Mouse (Mus musculus) T-helper 1 cell (primary cell): ENCODE measurements around the gene Suds3.

Experiments
- in situ Hi-C: fragments of 300-600 bp; cut with MboI, MseI; formaldehyde crosslinking; loops from one replicate; pipeline ENCODE4 v1.15.1; 2025; ENCODE audit warnings: high pct_unique_total_duplicates

Suds3 gene

GRCm38 (mm10) chr5:117136570-117136969 is 20.7 kb upstream of the Suds3 start:
- in situ Hi-C loops, result no loop called here

DNA sequence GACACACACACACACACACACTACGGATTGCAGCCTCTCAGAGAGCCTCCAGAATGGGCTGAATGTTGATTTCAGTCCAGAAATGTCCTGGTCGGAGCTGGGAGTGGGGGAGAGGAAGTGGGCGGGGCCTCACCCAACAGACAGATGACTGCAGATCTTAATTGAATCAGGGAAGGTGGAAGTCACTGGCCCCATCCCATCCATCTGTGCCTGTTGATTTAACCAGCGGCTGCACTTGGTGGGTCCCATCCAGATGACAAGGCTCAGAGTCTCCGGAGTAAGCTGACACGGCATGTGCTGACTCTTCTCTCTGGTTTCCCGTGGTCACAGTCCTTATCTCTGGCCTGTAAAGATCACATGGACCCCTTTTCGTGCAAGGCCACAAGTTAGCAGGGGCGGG is 20.0 kb upstream of the Suds3 start:
- in situ Hi-C loops, result no loop called here

GRCm38 (mm10) chr5:117134889-117135456 is 19.1 kb upstream of the Suds3 start:
- in situ Hi-C loops, result no loop called here

- in situ Hi-C loops, result no loop called here
These were observed 18.4 kb upstream of the Suds3 start for GRCm38 (mm10) chr5:117134066-117134888.

DNA sequence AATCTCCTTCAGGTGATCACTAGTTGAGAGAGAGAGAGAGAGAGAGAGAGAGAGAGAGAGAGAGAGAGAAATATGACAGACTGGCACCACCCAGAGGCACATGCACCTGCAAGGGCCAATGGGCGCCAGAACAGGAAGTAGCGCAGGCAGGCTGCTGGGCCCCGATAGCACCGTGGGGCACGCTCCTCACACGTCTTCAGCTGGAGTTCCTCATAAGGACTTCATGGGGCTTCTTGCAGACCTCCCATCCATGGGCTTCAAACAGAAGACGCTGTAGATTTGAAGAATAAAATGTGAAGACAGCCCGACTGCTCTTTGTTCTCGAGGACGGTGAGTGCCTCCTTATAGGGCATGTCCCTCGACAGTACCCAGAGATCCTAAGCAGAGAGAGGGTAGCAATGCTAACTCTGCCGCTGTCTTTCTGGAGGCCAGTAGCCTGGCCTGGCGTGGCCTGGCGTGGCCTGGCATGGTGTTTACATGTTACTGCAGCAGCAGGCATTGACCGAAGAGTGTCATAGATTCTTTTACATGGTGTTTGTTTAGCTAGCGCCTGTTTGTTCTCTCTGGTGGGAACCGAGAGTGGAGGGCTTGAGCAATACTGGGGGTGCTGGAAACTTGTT is 17.6 kb upstream of the Suds3 start:
- in situ Hi-C loops, result no loop called here

- in situ Hi-C loops, result no loop called here
These were observed 14.8 kb upstream of the Suds3 start for GRCm38 (mm10) chr5:117130726-117131125.

DNA sequence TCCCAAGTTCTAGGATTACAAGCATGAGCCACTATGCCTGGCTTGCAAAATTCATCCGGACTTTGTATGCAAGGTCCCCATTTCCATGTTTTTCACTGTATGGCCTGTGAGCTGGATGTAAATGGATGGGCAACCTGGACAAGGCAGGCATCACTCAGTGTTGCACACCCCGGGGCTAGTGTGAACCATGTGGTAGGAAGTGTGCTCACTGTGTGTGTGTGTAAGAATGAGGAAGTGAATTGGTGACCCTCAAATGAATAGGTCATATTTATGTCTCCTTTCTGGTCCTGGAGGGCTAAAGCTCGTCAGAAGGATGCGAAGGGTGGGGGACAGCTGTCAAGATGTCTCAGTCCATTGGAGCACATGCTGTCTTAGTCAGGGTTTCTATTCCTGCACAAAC is 11.1 kb upstream of the Suds3 start:
- in situ Hi-C loops, result loop anchor here (10.0 kb wide), 1 partner anchor 1622 kb away; the partner anchor contains the start of gene Pxn

DNA sequence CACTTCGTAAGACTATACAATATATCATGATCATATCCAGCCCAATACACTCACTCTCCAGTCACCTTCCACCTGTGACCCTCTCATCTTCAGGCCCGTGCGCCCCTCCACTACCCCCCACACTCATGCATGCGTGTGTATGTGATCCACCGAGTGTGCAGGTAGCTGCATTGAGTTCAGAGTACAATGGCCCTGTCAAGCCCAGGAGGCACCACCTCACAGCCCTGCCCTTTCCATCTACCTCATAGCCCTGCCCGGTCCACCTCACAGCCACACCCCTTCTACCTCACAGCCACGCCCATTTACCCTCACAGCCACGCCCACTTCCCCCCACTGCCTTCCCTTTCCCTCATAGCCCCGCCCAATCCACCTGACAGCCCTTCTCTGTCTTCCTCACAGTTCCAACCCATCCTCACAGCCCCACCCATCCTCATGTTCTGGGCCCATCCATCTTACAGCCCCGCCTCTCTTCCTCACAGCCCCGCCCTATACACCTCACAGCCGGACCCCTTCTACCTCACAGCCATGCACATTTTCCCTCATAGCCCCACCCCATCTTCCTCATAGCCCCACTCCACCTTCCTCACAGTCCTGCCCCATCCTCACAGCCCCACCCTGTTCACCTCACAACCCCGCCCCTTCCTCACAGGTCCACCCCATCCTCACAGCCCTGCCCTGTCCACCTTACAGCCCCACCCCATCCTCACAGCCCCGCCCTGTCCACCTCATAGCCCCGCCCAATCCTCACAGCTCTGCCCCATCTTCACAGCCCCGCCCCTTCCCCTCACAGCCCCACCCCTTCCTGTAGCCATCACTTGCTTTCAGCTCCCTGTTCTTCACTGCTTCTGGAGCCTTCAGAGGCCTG is 9.8 kb upstream of the Suds3 start:
- in situ Hi-C loops, result loop anchor here (10.0 kb wide), 1 partner anchor 1621 kb away; the partner anchor contains the start of gene Pxn

GRCm38 (mm10) chr5:117123840-117124239 is 7.9 kb upstream of the Suds3 start:
- in situ Hi-C loops, result loop anchor here (10.0 kb wide), 1 partner anchor 1619 kb away; the partner anchor contains the start of gene Pxn

DNA sequence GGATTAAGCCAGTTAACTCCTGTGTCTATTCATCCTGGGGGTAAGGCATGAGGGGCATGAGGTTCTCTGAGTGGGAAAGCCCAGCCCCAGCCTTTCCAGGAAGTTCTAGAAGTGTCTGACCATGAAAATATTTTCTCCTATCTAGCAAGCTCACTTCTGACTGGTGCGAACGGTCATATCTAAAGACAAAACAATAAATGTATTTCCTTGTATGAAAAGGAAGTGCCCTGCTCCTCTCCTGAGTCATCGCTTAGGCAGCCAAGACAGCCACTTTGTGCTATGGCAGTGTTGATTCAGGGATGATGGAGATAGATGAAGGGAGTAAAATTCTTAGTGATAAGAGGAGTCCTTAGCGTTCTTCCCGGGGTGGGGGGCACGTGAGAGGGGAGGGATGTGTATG is 7.2 kb upstream of the Suds3 start:
- in situ Hi-C loops, result loop anchor here (10.0 kb wide), 1 partner anchor 1618 kb away; the partner anchor contains the start of gene Pxn

DNA sequence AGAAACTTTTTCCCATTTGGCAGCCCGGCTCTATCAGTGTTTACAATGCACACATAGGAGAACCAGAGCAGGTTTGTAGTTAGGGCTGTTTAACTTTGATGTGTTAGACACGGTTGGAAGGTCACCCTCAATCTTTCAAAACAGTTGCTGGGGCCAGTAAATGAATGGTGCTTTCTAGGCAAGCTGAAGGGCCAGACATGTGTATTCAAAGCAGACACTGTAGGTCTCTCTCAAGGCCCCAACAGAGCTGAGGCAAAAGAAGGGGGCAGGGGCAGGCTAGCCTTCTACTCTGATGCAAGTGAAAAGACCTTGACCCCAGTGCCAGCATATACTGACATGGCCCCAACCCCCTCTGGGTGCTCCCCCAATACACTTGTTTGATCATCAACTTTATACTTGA is 5.7 kb upstream of the Suds3 start:
- in situ Hi-C loops, result loop anchor here (10.0 kb wide), 1 partner anchor 1617 kb away; the partner anchor contains the start of gene Pxn

DNA sequence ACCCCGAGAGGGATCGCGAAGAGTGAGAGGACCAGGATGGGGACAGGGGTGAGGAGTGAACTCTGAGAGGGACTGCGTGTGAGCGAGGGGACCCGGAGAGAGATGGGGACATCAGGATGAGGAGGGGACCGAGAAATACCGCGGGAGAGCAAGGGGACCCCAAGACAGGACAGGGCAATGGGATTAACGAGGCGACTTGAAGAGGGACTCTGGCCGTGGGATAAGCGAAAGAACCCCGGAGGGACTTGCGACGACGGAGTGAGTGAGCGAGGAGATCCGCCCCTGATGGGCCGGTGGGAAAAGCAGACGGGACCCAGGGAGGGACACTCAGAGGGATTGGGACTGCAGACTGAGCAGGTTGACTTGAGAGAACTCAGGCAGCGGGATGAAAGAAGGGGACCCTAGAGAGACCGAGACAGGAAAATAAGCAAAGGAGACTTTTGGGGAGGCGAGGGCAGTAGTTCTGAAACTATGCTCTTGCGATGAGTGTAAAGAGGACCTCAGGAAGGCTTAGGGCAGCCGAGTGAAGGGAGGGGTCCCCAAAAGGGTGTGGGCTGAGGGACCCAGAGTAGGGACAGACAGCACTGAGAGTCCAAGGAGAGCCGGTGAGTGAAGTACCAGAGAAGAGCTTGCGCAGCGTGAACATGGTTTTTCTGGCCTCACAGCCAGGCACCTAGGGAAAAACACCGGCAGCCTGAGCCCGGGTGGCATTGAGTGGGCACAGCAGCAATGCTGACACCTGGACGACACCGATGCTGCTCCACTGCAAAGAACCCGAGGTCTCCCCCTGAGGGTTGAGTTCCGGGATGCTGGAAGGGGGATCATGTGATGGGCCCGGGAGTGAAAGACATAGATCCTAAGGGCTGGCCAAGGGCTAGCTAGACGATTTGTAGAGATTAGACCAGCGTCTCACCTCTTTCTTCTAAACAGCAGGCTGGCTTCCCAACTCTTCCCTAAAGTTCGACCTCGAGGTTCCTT is 4.9 kb upstream of the Suds3 start:
- in situ Hi-C loops, result loop anchor here (10.0 kb wide), 1 partner anchor 1616 kb away; the partner anchor contains the start of gene Pxn

DNA sequence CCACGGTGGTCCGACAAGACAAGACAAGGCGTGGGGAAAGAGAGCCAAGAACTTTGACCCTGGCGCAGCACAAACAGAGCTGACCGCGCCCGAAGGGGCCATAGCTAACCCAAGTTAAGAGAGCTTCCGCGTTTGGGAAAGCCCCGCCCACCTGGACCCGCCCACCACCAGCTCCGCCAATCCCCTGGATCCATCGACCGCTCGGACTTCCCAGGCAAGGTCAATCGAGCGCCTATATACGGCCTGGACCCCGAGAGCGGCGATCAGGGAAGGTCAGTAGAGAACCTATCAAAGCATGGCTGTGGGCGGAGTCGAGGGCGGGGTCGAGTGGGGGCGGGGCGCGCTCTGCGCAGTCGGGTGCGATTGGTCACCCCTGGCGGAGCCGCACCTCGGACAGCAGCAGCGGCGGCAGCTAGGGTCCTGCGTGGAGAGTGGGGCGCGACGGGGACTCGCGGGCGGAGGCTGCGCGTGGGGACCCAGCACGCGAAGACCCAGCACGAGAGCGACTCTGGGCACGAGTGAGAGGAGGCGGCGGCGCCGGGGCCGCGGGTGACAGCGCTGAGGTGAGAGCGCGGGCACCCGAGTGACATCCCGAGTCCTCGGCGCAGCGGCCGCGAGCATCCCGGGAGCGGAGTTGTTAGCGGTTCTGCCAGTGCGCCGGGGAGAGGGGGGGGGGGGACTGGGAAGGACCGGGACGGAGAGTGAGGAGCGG is 4.0 kb upstream of the Suds3 start, which contains the start of gene Taok3:
Taok3 (plus strand) TSS at position 353 of the 712 bp plus-strand sequence.
- in situ Hi-C loops, result loop anchor here (10.0 kb wide), 1 partner anchor 1615 kb away; the partner anchor contains the start of gene Pxn

- in situ Hi-C loops, result no loop called here
These were observed 2.9 kb upstream of the Suds3 start for GRCm38 (mm10) chr5:117118850-117119249.

DNA sequence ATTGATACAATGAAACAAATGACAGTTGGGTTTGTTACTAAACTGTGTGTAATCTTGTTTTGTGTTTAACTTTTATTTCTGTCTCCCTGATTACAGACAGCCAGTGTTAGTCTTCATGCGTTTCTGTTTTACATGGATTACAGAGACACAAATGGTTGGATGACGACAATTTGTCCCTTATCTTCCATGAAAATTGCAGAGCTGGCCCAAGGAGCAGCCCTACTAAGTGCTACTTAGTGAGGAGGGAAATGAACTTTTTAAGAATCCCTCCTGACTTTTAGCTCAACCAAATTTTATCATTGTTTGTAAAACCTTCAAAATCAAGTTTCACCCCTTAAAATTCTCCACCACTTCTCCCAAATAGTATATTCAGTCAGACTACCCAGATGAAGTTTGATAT is 2.3 kb upstream of the Suds3 start:
- in situ Hi-C loops, result no loop called here

GRCm38 (mm10) chr5:117117716-117118115 is 1.8 kb upstream of the Suds3 start:
- in situ Hi-C loops, result no loop called here

- in situ Hi-C loops, result no loop called here
These were observed 1.3 kb upstream of the Suds3 start for GRCm38 (mm10) chr5:117117241-117117640.

DNA sequence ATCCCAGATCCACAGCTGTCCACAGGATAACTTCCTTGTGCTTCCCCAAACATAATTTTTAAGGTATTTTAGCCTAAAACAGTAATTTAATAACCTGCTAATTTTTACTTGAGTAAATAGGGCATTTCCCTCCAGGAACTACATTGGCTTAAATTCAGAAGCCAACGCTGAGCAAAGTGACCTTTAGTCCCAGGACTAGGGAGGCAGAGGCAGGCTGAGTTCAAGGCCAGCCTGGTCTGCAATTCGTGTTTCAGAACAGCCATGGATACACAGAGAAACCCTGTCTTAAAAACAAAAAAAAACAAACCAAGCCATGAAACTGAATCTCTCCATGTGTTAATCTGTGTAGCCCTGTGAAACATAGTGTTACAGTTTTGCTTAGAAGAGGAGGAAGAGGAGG is 747 bp upstream of the Suds3 start:
- in situ Hi-C loops, result no loop called here

DNA sequence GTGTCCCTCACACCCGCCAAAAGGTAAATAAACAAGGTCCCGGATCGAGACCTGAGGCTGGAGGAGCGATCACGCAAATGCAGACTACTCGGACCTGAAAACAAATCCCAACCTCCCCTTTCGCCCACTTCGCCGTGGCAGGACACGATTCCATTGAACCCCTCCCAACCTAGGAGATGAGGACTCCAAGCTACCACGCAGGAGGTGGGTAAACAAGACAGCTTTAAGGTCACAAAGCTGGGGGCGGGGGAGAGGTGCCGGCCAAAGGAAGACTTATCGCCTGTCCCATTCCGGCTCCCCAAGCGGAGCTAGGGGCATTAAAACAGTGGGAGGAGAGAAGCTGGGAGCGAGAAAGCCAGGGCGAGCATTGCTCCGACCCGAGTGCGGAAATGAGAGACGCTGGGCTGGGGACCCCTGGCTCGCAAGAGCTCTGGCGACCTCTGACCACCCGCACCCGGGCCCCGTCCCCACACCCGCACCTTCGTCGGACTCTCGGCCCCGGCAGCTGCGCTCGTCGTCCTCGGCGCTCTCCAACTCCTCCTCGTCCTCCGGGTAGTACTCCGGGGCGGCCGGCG is 633 bp downstream of the Suds3 start:
- in situ Hi-C loops, result no loop called here
